Mouse (Mus musculus) embryo, embryonic 9.5 days (tissue): Measurements from ENCODE around the gene Dpp9.
A peak's percentile ranks its signal among the peaks of the same experiment; 100 is the strongest.

ENCODE experiments used
- DNase-seq: peaks from one replicate; pipeline ENCODE4 v3.0.0-alpha.2; 2017; ENCODE audit errors: extremely low spot score

The Dpp9 gene

DNA sequence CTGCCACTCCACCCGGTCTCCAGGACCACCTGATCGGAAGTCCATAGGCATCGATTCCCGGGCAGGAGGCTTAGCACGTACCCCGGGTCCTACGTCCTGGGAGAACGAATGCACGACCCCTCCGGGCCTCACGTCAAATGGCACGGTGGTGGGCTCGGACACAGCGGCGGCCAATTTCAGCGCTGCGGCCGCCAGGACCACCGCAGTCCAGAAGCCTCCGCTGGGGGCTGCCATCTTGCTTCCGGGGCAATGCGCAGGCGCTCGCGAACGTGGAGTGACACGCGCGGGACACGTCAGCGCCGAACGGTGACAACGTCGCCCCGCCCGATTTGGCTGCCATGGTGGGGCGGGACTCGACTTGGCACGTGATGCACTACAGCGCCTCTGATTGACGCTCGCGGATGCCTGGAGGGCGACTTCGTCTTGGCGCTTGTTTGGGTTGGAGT, 35.0 kb downstream of the Dpp9 start, which contains the start of gene Mydgf:
Gene Mydgf, minus strand, starts transcription at position 263 of the 446 bp plus-strand sequence.
- DNase-seq = peak; percentile 92

DNA sequence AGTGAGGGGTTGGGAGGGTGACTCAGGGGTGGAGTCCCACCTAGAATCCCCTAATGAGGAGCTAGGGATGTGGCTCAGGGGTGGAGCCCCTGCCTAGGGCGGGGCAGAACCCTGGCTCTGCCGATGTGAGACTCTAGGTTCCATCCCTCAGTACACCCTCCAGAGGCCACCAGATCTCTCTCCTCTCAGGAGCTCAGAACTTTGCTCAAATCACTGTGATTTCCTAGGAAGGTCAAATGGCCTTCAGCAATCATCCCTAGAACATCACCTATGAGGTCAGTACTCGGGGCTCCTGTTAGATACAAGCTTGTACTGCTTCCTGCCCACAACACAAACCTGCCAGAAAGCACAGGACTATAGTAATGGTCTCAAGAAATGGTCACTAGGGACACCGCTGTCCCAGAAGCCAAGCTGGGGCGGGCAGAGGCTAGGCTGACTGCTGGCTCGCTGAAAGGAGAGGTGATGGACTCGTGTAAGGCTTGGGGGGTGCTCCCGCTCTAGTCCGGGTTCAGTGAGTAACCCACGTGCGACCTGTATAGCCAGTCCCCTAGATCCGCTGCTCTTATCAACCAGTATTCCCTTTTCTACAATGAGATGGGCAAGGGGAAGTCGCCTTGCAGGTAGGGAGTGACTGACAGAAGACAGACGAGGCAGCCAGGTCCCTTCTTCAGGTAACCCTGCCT, 35.6 kb downstream of the Dpp9 start:
- no peak for DNase-seq

- no peak for DNase-seq
These were observed 43.3 kb downstream of the Dpp9 start for GRCm38 (mm10) chr17:56175416-56175815.

DNA sequence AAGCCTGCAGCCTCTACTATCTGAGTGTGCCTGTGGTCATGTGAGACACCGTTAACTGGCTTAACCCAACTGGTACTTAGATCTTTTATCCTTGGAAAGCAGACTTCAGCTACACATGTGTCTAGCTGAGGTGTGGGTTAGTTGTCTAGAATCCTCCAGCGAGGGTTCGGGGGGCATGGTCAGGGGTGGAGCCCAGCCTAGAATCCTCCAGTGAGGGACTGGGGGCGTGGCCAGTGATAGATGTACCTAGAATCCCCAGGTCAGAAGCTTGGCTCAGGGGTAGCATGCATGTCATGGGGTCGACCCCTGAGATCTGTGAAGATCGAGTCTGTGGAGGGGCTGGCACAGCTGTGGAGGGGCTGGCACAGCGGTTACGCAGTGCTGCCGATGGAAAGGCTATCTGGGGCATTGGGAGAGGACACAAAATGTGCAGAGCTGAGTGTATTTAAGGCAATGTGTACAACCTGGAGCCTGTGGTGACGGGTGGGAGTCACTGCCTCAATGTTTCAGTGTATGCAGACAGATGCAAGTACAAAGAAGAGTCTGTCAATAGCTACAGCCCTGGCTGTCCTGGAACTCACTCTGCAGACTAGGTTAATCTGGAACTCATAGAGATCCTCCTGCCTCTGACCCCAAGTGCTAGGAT, 45.2 kb downstream of the Dpp9 start:
- DNase-seq = no peak

GRCm38 (mm10) chr17:56171881-56172280, 46.8 kb downstream of the Dpp9 start:
- DNase-seq = no peak

- DNase-seq = no peak
These were observed 47.2 kb downstream of the Dpp9 start for GRCm38 (mm10) chr17:56171456-56171855.

GRCm38 (mm10) chr17:56170636-56171035, 48.1 kb downstream of the Dpp9 start:
- peak; percentile 46 for DNase-seq

GRCm38 (mm10) chr17:56169830-56170229, 48.9 kb downstream of the Dpp9 start:
- DNase-seq = peak; percentile 35

DNA sequence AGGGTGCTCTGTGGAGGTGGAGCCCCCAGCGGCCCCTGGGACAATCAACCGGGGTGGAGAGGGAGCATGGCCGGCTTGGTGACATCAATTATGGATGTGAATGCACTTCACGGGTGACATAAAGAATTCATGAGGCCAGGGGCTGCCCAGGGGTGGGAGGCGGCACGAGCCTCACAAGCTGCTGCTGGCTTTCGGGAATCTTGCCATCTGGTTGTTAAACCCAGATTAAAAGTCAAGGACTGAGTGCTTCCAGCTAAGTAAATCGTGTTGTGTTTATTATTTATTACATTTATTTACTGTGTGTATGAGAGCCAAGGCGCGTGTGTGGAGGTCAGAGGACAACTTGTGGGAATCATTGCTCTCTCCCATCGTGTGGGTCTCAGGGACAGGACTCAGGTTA, 53.0 kb downstream of the Dpp9 start:
- no peak for DNase-seq

- no peak for DNase-seq
These were observed 54.2 kb downstream of the Dpp9 start for GRCm38 (mm10) chr17:56164510-56164909.

- DNase-seq = no peak
These were observed 55.1 kb downstream of the Dpp9 start for GRCm38 (mm10) chr17:56163523-56164102.

GRCm38 (mm10) chr17:56162231-56162774, 56.4 kb downstream of the Dpp9 start, which contains the start of gene Tnfaip8l1:
TSS of gene Tnfaip8l1 (plus strand) at chr17:56162477.
- DNase-seq = peak; percentile 93

DNA sequence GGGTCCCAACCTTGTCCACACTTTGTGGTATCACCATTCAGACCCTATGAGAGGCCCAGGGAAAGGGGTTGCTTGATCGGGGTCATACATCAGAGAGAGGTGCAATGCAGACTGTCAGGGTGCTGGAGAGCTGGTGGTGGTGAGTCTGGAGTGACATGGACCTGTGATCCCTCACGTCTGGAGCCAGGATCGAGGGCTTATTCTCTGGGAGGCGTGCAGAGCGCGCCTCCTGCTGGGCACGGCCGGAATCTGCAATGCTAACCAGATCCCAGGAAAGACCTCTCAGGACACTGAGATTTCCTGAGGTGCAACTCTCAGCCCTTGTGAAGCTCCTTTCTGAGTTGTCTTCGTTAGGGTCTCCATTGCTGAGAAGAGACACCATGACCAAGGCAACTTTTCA, 59.0 kb downstream of the Dpp9 start:
- peak; percentile 76 for DNase-seq

DNA sequence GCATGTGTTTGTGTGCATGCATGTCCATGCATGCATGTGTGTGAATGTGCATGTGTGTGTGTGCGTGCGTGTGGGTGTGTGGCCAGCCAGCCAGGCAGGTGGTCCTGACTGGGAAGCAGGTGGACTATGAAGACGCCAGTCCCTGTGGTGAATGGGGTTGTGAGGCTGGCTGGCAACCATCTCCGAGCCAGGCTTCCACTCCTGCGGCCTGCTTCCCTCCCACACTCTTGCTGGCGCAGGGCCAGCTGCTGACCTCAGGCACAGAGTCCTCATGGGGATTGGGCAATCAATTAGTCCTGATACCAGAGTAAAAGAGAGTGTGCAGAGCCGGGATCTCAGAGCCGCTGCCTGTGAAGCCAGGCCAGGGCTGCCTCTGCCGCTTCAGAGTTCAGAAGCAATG, 65.1 kb downstream of the Dpp9 start:
- DNase-seq = no peak

DNA sequence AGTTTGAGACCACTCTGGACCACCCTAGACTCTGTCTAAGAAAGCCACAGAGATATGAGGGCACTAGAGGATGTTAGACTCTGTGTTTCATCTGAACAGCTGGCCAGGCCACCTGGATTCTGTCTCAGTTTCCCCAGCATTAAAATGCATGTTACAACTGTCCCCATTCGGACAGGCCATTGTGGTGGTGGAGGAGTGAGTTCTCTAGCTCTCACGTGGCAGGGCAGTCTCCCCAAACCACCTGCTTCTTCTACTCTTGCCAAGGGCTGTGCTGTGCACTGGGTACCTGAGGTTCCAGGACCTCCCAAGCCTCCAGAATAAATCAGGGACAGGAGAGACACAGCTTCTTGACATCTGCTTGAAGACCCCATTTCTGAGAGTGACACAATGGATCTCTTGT, 68.8 kb downstream of the Dpp9 start:
- no peak for DNase-seq

DNA sequence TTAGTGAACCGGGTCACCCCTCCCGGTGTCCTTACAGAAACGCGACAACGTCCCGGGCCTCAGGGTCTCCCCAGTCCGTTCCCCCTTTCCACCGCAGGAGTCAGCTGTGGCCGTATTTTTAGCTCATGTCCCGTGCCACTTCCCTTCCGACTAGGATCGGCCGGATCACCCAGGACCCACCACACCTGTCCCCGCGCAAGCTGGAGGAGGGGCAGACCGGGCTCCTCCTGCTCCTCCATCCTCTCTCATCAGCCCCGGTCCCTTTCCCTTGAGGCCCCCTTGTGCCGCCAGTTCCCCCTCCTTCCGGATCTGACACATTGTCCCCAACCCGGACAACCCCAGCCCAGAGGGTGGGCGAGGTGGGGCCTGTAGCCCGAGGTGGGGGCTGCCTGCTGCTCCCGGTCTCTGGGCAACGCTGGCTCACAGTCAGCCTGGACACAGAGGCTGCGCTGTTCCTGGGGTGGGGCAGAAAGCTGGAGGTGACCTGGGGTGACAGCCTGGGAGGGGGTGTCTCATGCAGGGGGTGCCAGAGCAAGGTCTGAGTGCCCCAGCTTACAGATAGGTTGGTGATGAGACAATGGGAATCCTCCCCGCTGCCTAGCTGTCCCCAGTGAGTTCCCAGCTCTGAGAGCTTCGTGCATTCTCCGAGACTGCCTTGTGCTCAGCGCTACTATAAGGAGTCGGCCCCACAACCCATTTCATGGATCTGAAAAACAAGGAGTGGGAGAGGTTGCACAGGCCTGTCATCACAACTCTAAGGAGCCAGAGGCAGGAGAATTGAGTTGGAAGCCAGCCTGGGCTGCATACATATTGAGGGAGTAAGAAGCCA, 69.7 kb downstream of the Dpp9 start:
- no peak for DNase-seq

DNA sequence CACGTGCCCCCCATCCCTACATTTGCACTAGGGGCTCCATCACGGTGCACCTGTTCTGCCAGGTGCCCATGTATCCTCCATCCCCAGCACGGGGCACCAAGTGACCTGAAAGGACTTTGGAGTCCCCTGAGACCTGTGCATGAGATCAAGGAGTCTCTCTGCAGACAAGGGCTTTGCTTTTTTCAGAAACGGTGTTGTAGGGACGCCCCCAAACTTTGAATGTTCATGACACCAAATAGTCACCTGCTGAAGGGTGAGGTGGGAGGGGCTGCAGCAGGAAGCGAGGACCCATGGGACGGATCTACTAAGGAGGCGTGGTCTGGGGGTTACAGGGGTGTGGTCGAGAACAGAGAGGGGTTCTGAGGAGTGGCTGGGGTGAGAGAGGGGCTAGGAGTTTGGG, 70.4 kb downstream of the Dpp9 start:
- no peak for DNase-seq

DNA sequence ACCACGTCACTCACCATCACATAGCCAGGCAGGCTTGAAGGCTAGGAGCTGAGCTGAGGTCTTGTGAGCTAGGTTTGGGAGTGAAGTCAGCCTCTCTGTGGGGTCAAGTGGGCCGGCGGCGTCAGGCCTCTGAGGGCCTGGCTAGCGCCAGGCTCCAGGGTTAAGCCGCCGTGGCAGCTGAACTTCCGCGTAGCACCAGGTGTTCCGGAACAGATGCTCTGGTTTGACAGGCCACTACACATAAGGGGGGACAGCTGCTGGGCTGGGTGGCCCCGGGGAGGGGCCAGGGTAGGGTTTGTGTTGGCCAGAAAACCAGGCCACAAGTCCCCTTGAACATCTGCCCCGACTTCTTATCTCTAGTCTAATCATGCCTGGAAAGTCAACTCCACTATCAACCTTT, 71.3 kb downstream of the Dpp9 start:
- no peak for DNase-seq

GRCm38 (mm10) chr17:56146131-56146530, 72.6 kb downstream of the Dpp9 start:
- DNase-seq = no peak

DNA sequence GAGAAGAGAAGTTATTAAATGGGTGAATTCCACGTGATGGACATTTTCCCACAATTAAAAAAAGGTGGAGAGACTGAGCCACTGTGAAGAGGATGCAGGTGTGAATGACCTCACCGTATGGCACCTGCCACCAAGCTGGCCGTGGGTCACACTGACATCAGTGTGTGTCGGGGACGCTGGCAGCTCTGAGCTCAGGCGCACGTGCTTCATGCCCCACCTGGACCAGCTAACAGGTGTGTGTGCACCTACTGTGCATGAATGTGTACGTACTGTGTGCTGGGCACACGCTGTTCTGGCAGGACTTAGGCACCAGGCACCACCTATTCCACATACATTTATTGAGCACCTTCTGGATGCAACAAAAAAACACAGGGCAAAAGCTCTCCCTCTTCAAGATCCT, 74.2 kb downstream of the Dpp9 start:
- no peak for DNase-seq

DNA sequence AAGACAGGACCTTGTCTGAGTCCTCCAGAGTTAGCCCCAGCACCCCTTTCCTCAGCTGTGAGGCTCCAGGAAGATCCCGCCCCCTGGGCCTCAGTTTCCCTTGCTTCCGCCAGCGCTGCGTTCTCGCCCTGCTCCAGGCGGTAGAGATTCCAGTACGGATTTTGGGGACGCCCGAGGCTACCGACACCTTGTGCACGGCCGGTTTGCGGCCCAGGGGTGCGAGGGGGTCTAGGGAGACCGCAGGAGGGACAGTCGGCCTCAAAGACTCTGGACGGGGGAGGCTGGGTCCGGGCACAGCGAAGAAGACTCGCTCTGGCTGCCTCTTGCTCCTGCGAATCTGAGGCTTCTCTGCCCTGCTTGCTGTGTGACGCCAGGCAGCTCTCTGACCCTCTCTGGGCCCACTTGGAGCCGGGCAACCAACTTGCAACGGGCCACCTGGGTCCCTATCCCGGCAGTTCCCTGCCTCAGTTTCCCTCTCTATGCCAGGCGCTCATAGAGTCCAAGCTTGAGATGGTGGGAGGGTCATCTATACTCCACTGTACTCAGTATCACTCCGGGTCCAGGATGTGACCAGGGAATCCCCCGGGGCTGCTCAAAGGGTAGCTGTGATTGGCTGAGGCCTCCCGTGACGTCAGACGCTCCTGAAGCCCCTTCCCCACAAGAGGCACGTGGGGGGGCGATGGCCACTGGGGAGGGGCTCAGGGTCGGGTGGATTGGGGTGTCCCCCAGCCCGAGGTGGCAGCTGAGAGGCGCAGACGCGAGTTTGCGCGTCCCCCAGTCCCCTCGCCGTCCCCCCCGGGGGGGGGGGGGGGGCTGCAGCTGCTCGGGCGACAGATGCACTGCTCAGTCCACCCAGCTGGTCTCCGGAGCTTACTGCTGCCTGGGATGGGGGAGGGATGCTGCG, 76.8 kb downstream of the Dpp9 start:
- peak; percentile 65 for DNase-seq
